Mouse (Mus musculus) embryonic fibroblast, embryonic 13.5 days (primary cell): ENCODE data around the gene Ccdc174. TPM values are rescaled to one million over a fixed set of nuclear protein-coding genes. Genes with fewer than 3 reads are reported as not detected.
A peak's percentile ranks its signal among the peaks of the same experiment; 100 is the strongest.

Experiments
- H3K27ac ChIP-seq: 2 replicates; pipeline ENCODE4 v1.5.1; 2012; ENCODE audit warnings: low read length, control low read depth, inconsistent platforms; ENCODE audit not compliant: insufficient read depth
- H3K4me1 ChIP-seq: 2 replicates; pipeline ENCODE4 v1.6.1; 2011; ENCODE audit warnings: low read length; ENCODE audit not compliant: control insufficient read depth, insufficient read depth
- H3K4me3 ChIP-seq: 2 replicates; pipeline ENCODE4 v1.5.1; 2011; ENCODE audit warnings: mild to moderate bottlenecking, control low read depth, low read length; ENCODE audit not compliant: insufficient read depth
- CTCF ChIP-seq: IDR thresholded peaks from 2 replicates; pipeline ENCODE4 v1.5.1; 2011; ENCODE audit warnings: mild to moderate bottlenecking, control low read depth, low read length, moderate library complexity, borderline replicate concordance; ENCODE audit not compliant: insufficient read depth
- POLR2A ChIP-seq: IDR thresholded peaks from 2 replicates; pipeline ENCODE4 v1.6.1; 2011; ENCODE audit warnings: low read depth, mild to moderate bottlenecking, control low read depth, low read length, moderate library complexity
- polyA plus RNA-seq: library from polyadenylated mRNA; stranded (reverse); fragments of >200 nt; gene quantifications from 2 replicates; pipeline ENCODE4 v1.2.4, GENCODE M21; 2011; ENCODE audit warnings: low read depth; ENCODE audit not compliant: missing spikeins, insufficient read length

Ccdc174 gene
- 15.8 and 26.3 TPM in 2 replicates for polyA plus RNA-seq

GRCm38 (mm10) chr6:91877885-91878651 is at the start of gene Ccdc174:
Ccdc174 (plus strand) TSS chr6:91878053.
- no peaks in the 10 kb centered on the region for H3K4me1 ChIP-seq
- TF ChIP-seq CTCF (no peak), POLR2A (peak; percentile 97)
- H3K4me3 ChIP-seq = peak within 1 kb of the TSS; percentile 84
- no peak within 1 kb of the TSS for H3K27ac ChIP-seq

GRCm38 (mm10) chr6:91832863-91833440 is 44.9 kb upstream of the Ccdc174 start:
- H3K4me3 ChIP-seq = no peak overlapping the region
- no peak overlapping the region for H3K27ac ChIP-seq
- H3K4me1 ChIP-seq = no peaks in the 10 kb centered on the region
- TF ChIP-seq POLR2A (no peak), CTCF (no peak)

- no peak for TF ChIP-seq CTCF
- TF ChIP-seq POLR2A = no peak
- H3K4me3 ChIP-seq = no peak overlapping the region
- H3K27ac ChIP-seq = no peak overlapping the region
- no peaks in the 10 kb centered on the region for H3K4me1 ChIP-seq
Measured at GRCm38 (mm10) chr6:91839010-91839871, 38.6 kb upstream of the Ccdc174 start.

DNA sequence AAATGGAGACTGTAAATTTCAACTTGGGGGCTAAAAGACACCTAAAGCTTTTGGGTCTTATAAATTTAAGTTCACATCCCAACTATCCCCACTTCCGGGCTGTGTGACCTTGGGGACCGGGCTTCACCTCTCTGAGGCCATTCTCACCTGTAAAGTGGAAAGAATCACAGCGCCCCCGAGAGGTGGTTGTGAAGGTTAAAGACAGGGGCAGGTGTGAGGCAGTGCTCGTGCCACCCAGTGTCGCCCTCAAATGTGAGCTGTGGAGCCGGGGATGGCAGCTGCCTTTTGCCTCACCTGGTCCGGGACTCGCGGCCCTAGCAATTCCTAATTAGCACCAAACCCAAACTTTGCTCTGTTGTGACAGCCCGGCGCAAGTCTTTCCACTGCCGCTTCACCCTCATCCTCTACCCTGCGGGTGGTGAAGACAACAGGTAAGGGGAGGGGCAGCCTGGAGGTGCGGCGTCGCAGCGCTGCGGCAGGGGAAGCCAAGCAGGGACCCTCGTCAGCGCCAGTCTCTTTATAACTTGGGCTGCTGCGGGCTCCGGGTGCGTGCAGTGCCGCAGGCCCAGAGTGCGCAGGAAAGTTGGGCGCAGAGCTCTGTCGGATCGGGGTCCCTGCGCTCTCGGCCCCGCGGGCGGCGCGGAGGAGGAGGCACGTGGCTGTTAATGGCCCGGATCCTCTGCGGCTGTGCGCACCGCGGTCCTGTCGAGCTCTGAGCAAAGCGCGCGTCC is 34.8 kb upstream of the Ccdc174 start:
- TF ChIP-seq CTCF (no peak), POLR2A (no peak)
- no peaks in the 10 kb centered on the region for H3K4me1 ChIP-seq
- H3K4me3 ChIP-seq = no peak overlapping the region
- H3K27ac ChIP-seq = no peak overlapping the region

DNA sequence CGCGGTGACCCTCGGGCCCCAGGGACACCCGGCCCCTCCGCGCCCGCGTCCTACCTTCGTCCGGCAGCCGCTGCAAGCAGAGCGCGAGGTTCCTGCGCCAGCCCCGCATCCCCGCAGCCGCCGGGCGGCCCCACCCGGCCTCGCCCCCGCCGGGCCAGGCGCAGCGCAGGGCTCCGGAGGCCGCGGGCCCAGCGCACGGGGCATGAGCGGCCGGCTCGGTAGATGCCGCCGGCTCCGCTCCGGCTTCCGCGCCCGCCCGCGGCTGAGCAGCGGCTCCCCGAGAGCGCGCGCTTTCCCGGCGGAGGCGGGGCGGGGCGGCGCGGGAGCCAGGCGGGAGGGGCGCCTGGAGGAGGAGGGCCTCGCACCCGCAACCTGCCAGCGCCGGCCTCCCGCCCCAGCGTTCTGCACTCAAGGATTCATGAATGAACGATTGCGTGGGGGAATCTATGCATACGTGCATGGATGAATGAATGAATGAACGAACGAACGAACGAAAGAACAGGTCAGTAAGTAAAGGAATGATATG is 34.2 kb upstream of the Ccdc174 start:
- Histone ChIP-seq H3K27ac (no peak overlapping the region), H3K4me1 (no peaks in the 10 kb centered on the region), H3K4me3 (no peak overlapping the region)
- TF ChIP-seq CTCF (no peak), POLR2A (no peak)

DNA sequence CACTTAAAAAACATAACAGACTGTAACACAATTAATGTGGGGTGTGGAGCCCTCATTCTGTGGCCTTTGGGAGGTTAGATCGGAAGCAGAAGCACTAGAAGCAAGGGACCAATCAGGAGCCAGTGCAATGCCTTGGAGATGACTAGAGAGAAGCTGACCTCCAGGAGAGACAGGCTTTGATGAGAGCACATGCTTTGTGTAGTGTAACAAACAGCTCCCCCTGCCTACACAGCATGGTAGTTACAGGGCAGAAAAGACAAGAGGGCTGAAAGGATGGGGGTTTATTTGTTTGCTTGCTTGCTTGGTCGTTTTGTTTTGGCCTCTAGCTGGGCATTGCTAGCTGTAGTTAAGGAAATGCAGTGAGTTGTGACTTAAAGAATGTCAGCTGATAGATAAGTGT is 25.3 kb upstream of the Ccdc174 start:
- Histone ChIP-seq H3K27ac (no peak overlapping the region), H3K4me3 (no peak overlapping the region), H3K4me1 (no peaks in the 10 kb centered on the region)
- peak; percentile 19; the same call in 1 of the 2 replicates for TF ChIP-seq CTCF
- TF ChIP-seq POLR2A = no peak

GRCm38 (mm10) chr6:91858339-91858738 is 19.5 kb upstream of the Ccdc174 start:
- Histone ChIP-seq H3K27ac (no peak overlapping the region), H3K4me3 (no peak overlapping the region), H3K4me1 (no peaks in the 10 kb centered on the region)
- TF ChIP-seq POLR2A (no peak), CTCF (no peak)

DNA sequence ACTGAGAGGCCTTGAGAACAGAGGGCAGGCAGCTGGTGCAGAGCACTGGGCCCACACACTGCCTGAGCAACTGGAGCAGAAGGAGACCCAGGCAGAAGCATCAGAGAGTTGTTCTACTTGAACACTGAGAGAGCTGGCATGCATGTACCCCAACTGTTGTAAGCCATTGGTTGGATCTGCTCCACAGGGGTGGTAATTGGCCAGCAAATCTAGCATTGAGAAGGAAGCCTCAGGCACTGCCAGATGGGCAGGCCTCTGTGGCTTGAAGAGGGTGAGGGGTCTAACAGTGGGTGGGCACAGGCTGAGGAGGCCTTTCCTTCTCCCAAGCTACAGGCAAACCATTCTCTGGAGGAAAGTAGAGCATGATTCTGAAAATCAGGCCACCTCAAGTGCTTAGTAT is 15.0 kb upstream of the Ccdc174 start:
- no peak overlapping the region for H3K27ac ChIP-seq
- no peak overlapping the region for H3K4me3 ChIP-seq
- no peaks in the 10 kb centered on the region for H3K4me1 ChIP-seq
- TF ChIP-seq POLR2A (no peak), CTCF (no peak)

- H3K4me3 ChIP-seq = no peak overlapping the region
- no peak overlapping the region for H3K27ac ChIP-seq
- H3K4me1 ChIP-seq = no peaks in the 10 kb centered on the region
- no peak for TF ChIP-seq POLR2A
- TF ChIP-seq CTCF = no peak
Measured at GRCm38 (mm10) chr6:91864595-91864994, 13.3 kb upstream of the Ccdc174 start.
